Mouse (Mus musculus): ENCODE measurements around the gene Tctn3.

DNA sequence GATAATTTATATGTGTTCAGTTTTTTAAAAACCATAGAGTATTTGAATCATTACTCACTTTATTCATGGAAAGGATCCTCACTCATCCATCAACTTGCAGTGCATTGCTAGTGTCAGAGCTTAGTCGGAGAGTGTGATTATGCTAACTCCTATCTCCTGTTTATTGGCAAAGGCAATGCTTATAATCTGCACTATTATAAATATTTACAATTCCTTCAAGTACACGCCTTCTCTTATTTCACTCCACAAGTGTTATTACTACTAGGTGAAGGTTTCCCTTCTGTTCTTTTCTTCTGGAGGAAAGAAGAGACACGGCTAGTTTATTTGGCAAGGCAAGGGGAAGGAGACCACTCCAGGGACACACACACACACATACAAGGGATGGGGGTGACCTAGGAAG lies 20.2 kb upstream of the Tctn3 start:
- no peak for TF ChIP-seq CTCF (IDR thresholded peaks at IDR 0.05; ENCODE audit: control insufficient read depth, insufficient read depth, insufficient replicate concordance, low read depth, low read length)
- no peak for TF ChIP-seq POLR2A (IDR thresholded peaks at IDR 0.05; ENCODE audit: control insufficient read depth, low read depth, low read length)

All from testis, adult 2 months (tissue).